Comparison of ENCODE assay signal across 27 mouse cellular contexts in the genomic region with DNA sequence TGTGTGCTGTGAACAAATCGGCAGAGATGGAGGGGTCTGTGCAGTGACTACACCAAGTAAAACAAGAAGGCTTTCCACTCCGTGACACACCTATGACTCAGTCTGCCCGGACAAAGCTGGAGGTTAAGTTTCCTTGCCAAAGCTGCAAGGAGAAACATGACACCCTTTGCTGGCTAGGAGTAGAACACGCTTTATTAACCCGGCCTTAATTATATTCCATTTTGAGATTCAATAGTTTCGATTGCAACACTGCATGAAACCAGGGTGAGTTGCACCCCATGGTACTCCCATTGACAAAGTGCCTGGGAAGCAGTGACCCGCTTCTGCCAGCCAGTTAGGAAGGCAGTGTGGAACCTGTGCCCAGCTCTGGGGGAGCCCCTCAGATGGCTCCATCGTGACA.
DNase-seq lines count a peak whose midpoint lies in the region; ATAC-seq and TF ChIP-seq lines count a peak whose summit lies in the region.
"Had no signal": no experiment of that assay in that cellular context is flagged by ENCODE, and none has a peak within 500 bp of the region (broad histone marks: within the 10 kb centered on the region; RNA-seq: fewer than 3 reads in every experiment).

No protein-coding gene starts in this region.

- no peak overlapping the region for H3K4me2 ChIP-seq in kidney, embryonic 14.5 days (replicated peaks; ENCODE audit: low read depth, low read length)
- H3K4me2 ChIP-seq: embryonic facial prominence, embryonic 12.5 days; forebrain, embryonic 15.5 days; heart, embryonic 12.5 days; hindbrain, embryonic 14.5 days; kidney, embryonic 15.5 days; midbrain, embryonic 15.5 days had no signal

- H3K4me1 ChIP-seq in kidney, embryonic 14.5 days (ENCODE audit: control insufficient read depth, insufficient read depth, low read length), result no peaks in the 10 kb centered on the region
- H3K4me1 ChIP-seq: embryonic facial prominence, embryonic 12.5 days; forebrain, embryonic 10.5 days; forebrain, embryonic 15.5 days; heart, embryonic 12.5 days; kidney, embryonic 15.5 days; midbrain, embryonic 15.5 days had no signal

- H3K79me3 ChIP-seq in C2C12 (ENCODE audit: low read depth), result no peaks in the 10 kb centered on the region

- WGBS in kidney, embryonic 14.5 days, result 61% methylated on average over 8 of the region's 8 CpGs

- H3K79me2 ChIP-seq in C2C12 (ENCODE audit: control insufficient read depth, insufficient read depth), result no peaks in the 10 kb centered on the region

- no peak overlapping the region for H3K4me3 ChIP-seq in kidney, embryonic 14.5 days (ENCODE audit: low read length)
- H3K4me3 ChIP-seq in C2C12 (ENCODE audit: insufficient read depth, poor library complexity, severe bottlenecking), result no peak overlapping the region
- H3K4me3 ChIP-seq: embryonic facial prominence, embryonic 12.5 days; forebrain, embryonic 10.5 days; forebrain, embryonic 15.5 days; heart, embryonic 12.5 days; kidney, embryonic 15.5 days; midbrain, embryonic 15.5 days had no signal

- no peak overlapping the region for H3K27ac ChIP-seq in kidney, embryonic 14.5 days (ENCODE audit: low read depth, low read length)
- H3K27ac ChIP-seq: embryonic facial prominence, embryonic 12.5 days; forebrain, embryonic 10.5 days; forebrain, embryonic 15.5 days; hindbrain, embryonic 14.5 days; kidney, embryonic 15.5 days; liver, embryonic 14.5 days; macrophage; midbrain, embryonic 15.5 days had no signal

- ATAC-seq in kidney, embryonic 14.5 days (ENCODE audit: low FRiP score, low TSS enrichment), result 0 out of 2 replicates have a peak, but pooled peaks have one; percentile 20
- ATAC-seq: CD4-positive, CD25-positive, alpha-beta regulatory T cell, adult 4 months; forebrain, embryonic 15.5 days; intestine, postnatal 0 days; midbrain, embryonic 15.5 days had no signal

- peak; percentile 1 for DNase-seq in adrenal gland, adult 8-10 months
- no peak for DNase-seq in adrenal gland, adult 2 months
- DNase-seq in kidney, postnatal 25 days, result no peak
- peak; percentile 9 for DNase-seq in adipocyte (ENCODE audit: low spot score)
- no peak for DNase-seq in left cerebral cortex, adult 18-20 months (ENCODE audit: low spot score in 2 of 2)
- no peak for DNase-seq in spleen, adult 12 weeks (ENCODE audit: low spot score)
- DNase-seq: cerebellum, adult 11-12 months; cerebellum, adult 9-11 months; embryo, embryonic 11 days; heart, postnatal 4 days; layer of hippocampus, adult 9-11 months; liver; lung, adult 2 months; lung, postnatal 10 days had no signal

- no peak for TF ChIP-seq CTCF in C2C12 (IDR thresholded peaks at IDR 0.05; ENCODE audit: control insufficient read depth, insufficient read depth, insufficient read length)

- H3ac ChIP-seq in C2C12 (ENCODE audit: control insufficient read depth, insufficient read length, low read depth), result no peak overlapping the region

- H3K36me3 ChIP-seq in kidney, embryonic 14.5 days (ENCODE audit: control insufficient read depth, insufficient read depth, low read length), result no peaks in the 10 kb centered on the region
- H3K36me3 ChIP-seq in C2C12 (ENCODE audit: control insufficient read depth, insufficient read depth), result no peaks in the 10 kb centered on the region
- H3K36me3 ChIP-seq: embryonic facial prominence, embryonic 12.5 days; forebrain, embryonic 10.5 days; forebrain, embryonic 15.5 days; heart, embryonic 12.5 days; kidney, embryonic 15.5 days; midbrain, embryonic 15.5 days had no signal

- no peaks in the 10 kb centered on the region for H3K27me3 ChIP-seq in kidney, embryonic 14.5 days (ENCODE audit: control insufficient read depth, insufficient read depth, low read length)
- no peaks in the 10 kb centered on the region for H3K27me3 ChIP-seq in C2C12 (ENCODE audit: control insufficient read depth, insufficient read depth, insufficient read length)
- H3K27me3 ChIP-seq: embryonic facial prominence, embryonic 12.5 days; forebrain, embryonic 15.5 days; heart, embryonic 12.5 days; kidney, embryonic 15.5 days; midbrain, embryonic 15.5 days had no signal

- H3K9ac ChIP-seq in kidney, embryonic 14.5 days (ENCODE audit: low read depth, low read length), result no peak overlapping the region
- H3K9ac ChIP-seq: embryonic facial prominence, embryonic 12.5 days; forebrain, embryonic 15.5 days; heart, embryonic 12.5 days; hindbrain, embryonic 14.5 days; kidney, embryonic 15.5 days; liver, embryonic 14.5 days; midbrain, embryonic 15.5 days had no signal

- no peaks in the 10 kb centered on the region for H3K9me3 ChIP-seq in kidney, embryonic 14.5 days (ENCODE audit: control insufficient read depth, low read length)
- H3K9me3 ChIP-seq: embryonic facial prominence, embryonic 12.5 days; forebrain, embryonic 10.5 days; forebrain, embryonic 15.5 days; heart, embryonic 12.5 days; kidney, embryonic 15.5 days; midbrain, embryonic 15.5 days had no signal

TF ChIP-seq in C2C12, 6 proteins besides CTCF, POLR2A, EP300 and RAD21:
- TF ChIP-seq MAX (IDR thresholded peaks at IDR 0.05) (no peak), USF1 (IDR thresholded peaks at IDR 0.05; ENCODE audit: low read depth) (no peak), MYOG (IDR thresholded peaks at IDR 0.05; ENCODE audit: control insufficient read depth, extremely low read depth, insufficient read length) (no peak), FOSL1 (IDR thresholded peaks at IDR 0.05; ENCODE audit: insufficient read depth, low read length, poor library complexity, severe bottlenecking) (peak; percentile 83), MYOD1 (IDR thresholded peaks at IDR 0.05; ENCODE audit: control insufficient read depth, insufficient read length, low read depth) (no peak), CEBPB (IDR thresholded peaks at IDR 0.05; ENCODE audit: low read depth) (peak; percentile 95)

Comparison
In these comparisons a context has a peak if more than half of its experiments do, and no peak if none do; other contexts are left out.
1. DNase-seq: peak in adrenal gland, adult 8-10 months (single experiment) and adipocyte (single experiment); none in adrenal gland, adult 2 months (single experiment), kidney, postnatal 25 days (0 of 2), left cerebral cortex, adult 18-20 months (0 of 2) and spleen, adult 12 weeks (single experiment).